Mouse (Mus musculus) thymus, adult 2 months (tissue): ENCODE results near the gene Tpbgl. TPM values are rescaled to one million over a fixed set of nuclear protein-coding genes. Genes with fewer than 3 reads are reported as not detected.

Experiments
- DNase-seq: peaks from one replicate; pipeline ENCODE4 v3.0.0; 2021
- H3K27ac ChIP-seq: fragments of 200-500 bp; 2 replicates; pipeline ENCODE4 v1.5.1; 2012; ENCODE audit warnings: low read length, control low read depth; ENCODE audit not compliant: control insufficient read depth, insufficient read depth
- H3K27me3 ChIP-seq: fragments of 200-500 bp; 2 replicates; pipeline ENCODE4 v1.6.1; 2012; ENCODE audit warnings: mild to moderate bottlenecking, low read length, moderate library complexity, mixed read lengths; ENCODE audit not compliant: control insufficient read depth, insufficient read depth
- H3K36me3 ChIP-seq: fragments of 200-500 bp; 2 replicates; pipeline ENCODE4 v1.6.1; 2012; ENCODE audit warnings: mild to moderate bottlenecking, low read length, moderate library complexity; ENCODE audit not compliant: control insufficient read depth, insufficient read depth
- H3K4me1 ChIP-seq: fragments of 200-500 bp; replicated peaks from 2 replicates; pipeline ENCODE4 v1.6.1; 2012; ENCODE audit warnings: low read length; ENCODE audit not compliant: control insufficient read depth, insufficient read depth
- H3K4me3 ChIP-seq: fragments of 200-500 bp; 2 replicates; pipeline ENCODE4 v1.5.1; 2012; ENCODE audit warnings: mild to moderate bottlenecking, low read length, control low read depth, moderate library complexity; ENCODE audit not compliant: control insufficient read depth, insufficient read depth
- CTCF ChIP-seq: fragments of 200-500 bp; IDR thresholded peaks from 2 replicates; pipeline ENCODE4 v1.5.1; 2012; ENCODE audit warnings: mild to moderate bottlenecking, control low read depth, low read length, moderate library complexity, borderline replicate concordance; ENCODE audit not compliant: control insufficient read depth, poor library complexity, insufficient read depth; ENCODE audit errors: extremely low read depth
- POLR2A ChIP-seq: fragments of 200-500 bp; IDR thresholded peaks from 2 replicates; pipeline ENCODE4 v1.6.1; 2012; ENCODE audit warnings: mild to moderate bottlenecking, low read length, control low read depth, moderate library complexity; ENCODE audit not compliant: control insufficient read depth, poor library complexity, insufficient read depth; ENCODE audit errors: extremely low read depth
- WGBS: fragments of 180-500 bp; shearing (Covaris S2); methylation state at CpG from one replicate; pipeline ENCODE4 v1.1.7; 2018; 5-methylcytosine and 5-hydroxymethylcytosine counted together
- polyA plus RNA-seq: library from polyadenylated mRNA; depleted of rRNA; stranded (reverse); fragments of >200 nt; gene quantifications from 2 replicates; pipeline ENCODE4 v1.2.3, GENCODE M21; 2012

Gene Tpbgl
- polyA plus RNA-seq, 1 experiment: 3.8 TPM

DNA sequence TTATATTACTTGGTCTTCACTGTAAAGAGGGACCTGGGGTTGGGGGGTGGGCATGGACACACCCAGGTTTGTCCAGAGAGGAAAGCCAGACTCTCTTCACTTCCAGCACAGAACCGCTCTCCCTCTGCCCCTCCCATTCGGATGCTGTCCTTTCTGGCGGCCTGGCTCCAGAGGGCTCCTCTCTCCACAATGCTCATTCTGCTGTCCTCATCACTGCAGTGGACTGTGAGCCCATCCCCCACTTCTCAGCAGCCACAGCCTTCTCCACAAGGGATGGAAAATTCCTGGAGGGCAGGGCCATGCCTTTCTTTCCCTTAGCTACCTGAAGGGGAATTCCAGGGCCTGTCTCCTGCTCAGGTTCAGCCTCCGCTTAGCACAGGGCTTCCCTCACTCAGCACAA lies 41.9 kb upstream of the Tpbgl start:
- H3K27ac ChIP-seq: no peak overlapping the region
- no peaks in the 10 kb centered on the region for H3K27me3 ChIP-seq
- 94% methylated on average over 4 of the region's 4 CpGs for WGBS
- no peak for TF ChIP-seq CTCF
- TF ChIP-seq POLR2A: no peak
- H3K4me1 ChIP-seq: no peaks in the 10 kb centered on the region; the same call in 1 of the 2 replicates
- DNase-seq: no peak
- no peaks in the 10 kb centered on the region for H3K36me3 ChIP-seq
- no peak overlapping the region for H3K4me3 ChIP-seq

DNA sequence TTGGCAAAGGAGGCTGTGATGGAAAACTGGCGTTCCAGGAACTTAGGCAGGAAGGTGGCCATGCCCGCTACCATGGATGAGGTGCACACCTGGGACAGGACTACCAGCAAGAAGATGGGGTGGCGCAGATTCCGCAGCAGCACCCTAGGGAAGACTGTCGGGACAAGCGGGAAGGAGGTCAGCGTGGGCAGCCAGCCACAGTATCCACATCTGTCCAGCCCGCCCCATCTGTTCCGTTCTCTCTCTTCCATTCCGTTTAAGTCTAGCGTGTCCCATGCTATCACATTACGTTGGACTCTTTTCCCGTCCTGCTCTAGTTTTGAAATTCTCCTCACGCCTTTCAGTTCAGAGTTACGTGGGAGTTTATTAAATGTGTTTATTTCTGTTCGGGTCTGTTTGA lies 40.2 kb upstream of the Tpbgl start:
- H3K27ac ChIP-seq: no peak overlapping the region
- H3K4me3 ChIP-seq: no peak overlapping the region
- H3K27me3 ChIP-seq: no peaks in the 10 kb centered on the region
- H3K4me1 ChIP-seq: no peaks in the 10 kb centered on the region; the same call in 1 of the 2 replicates
- TF ChIP-seq POLR2A (no peak), CTCF (no peak)
- WGBS: 94% methylated on average over 16 of the region's 16 CpGs
- no peaks in the 10 kb centered on the region for H3K36me3 ChIP-seq
- no peak for DNase-seq

DNA sequence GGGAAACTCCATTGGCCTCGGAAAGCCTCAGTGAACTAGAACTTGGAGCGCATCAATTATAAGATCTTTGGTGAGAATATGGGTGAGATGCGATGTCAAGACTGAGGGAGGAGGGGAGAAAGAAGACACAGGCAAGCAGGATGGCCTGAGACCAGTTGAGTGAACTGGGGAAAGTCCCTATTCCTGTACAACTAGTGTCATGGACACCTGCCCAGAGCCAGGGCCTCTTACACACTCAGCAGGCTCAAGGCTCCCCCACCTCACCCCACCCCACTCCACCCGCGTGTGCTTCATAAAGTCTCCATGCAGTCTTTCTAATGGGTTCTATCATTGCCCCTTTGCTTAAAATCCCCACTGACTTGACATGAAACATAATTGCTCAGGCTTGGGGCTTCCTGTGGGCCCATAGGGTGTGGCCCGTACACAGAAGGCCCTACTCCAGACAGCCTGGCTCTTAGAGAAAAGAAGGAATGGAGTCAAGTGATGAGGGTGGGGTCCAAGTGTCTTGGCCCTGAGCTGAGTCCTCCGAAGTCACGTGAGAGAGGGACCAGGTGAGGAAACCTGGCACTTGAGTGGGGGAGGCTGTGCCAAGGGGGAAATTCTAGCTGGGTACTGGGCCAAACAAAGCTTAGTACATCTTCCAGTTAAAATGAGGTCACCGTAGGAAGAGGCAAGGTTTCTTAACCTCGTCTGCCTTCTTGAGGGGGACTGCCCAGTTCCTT lies 39.0 kb upstream of the Tpbgl start:
- H3K36me3 ChIP-seq: no peaks in the 10 kb centered on the region
- no peak overlapping the region for H3K4me3 ChIP-seq
- no peak for DNase-seq
- WGBS: 88% methylated on average over 10 of the region's 10 CpGs
- H3K27ac ChIP-seq: no peak overlapping the region
- no peaks in the 10 kb centered on the region; the same call in 1 of the 2 replicates for H3K4me1 ChIP-seq
- no peaks in the 10 kb centered on the region for H3K27me3 ChIP-seq
- TF ChIP-seq CTCF (no peak), POLR2A (no peak)

DNA sequence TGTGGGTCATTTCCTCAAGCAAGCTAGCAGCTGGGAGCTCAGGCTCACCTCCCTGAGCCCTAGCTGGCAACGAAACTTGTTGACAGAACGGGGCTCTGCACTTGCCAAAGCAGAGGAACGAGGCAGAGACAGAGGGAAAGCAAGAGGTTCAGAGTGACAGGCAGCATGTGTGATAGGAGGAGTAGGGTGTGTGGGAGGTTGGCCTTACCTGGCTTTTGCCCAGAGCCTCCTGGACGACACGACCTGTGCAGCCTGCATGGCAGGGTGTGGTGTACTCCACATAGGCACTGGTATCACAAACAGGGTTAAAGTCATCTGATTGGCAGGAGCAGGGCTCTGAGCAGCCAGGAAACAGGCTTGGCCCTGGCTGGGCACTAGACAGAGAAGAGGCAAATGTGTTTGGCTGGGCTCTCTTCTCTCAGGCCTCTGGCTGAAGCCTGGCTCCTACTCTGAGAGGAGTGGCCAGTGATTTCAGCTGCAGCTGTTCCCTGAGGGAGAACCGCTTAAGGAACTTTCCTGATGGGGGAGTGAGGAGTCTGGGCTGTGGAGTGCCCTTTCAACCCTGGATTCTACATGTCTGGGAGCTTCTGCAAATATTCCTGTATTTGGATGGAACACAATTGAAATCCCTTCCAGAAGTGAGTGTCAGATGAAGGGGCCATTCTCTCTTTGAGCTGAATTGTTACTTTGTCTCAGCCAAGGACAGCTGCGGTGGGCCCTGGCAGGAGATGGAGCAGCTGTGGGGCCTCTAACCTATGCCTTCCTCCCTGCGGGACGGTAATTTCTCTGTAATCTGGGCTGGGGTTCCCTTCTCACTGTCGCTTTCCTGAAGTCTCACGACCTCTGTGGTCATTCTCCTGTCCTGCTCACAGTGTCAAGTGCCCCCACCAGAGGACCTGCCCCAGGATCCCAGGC lies 37.9 kb upstream of the Tpbgl start:
- 83% methylated on average over 11 of the region's 11 CpGs for WGBS
- no peaks in the 10 kb centered on the region; the same call in 1 of the 2 replicates for H3K4me1 ChIP-seq
- H3K36me3 ChIP-seq: no peaks in the 10 kb centered on the region
- H3K27me3 ChIP-seq: no peaks in the 10 kb centered on the region
- no peak for DNase-seq
- no peak overlapping the region for H3K4me3 ChIP-seq
- no peak overlapping the region for H3K27ac ChIP-seq
- TF ChIP-seq POLR2A (no peak), CTCF (no peak)

DNA sequence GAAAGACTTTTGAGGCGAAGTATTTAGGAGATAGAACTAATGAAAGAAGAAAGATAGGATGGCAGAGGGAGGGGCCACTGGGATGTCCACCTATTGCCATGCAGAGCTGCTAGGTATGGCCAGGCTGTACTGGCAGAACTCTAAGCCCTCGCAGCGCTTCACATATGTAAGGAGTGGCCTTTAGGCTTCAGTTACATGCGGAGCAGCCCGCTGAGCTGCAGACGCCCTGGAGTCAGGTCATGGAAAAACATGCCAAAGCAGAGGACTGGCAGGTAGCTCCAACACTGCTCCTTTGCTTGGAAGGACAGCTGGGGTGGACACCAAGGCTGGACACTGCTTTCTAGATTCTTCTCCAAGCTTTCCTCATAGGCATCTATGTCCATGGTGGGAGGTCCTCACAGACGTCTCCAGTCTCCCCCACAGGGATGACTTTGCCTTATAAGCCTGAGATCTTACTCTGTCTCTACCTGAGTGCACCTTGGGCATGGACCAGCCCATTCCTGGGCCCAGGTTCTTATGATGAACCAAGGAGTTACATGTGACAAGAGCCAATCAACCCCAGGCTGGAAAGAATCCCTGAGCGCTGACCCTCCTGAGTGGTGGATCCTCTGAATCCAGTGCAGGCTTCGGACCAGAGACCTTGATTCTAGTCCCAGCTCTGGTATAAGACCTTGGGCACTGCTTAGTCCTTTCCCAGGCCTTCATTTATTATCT lies 36.8 kb upstream of the Tpbgl start:
- TF ChIP-seq CTCF: no peak
- no peak for TF ChIP-seq POLR2A
- no peaks in the 10 kb centered on the region for H3K36me3 ChIP-seq
- 94% methylated on average over 9 of the region's 9 CpGs for WGBS
- H3K4me3 ChIP-seq: no peak overlapping the region
- no peak for DNase-seq
- no peaks in the 10 kb centered on the region for H3K27me3 ChIP-seq
- no peak overlapping the region for H3K27ac ChIP-seq
- H3K4me1 ChIP-seq: no peaks in the 10 kb centered on the region; the same call in 1 of the 2 replicates

DNA sequence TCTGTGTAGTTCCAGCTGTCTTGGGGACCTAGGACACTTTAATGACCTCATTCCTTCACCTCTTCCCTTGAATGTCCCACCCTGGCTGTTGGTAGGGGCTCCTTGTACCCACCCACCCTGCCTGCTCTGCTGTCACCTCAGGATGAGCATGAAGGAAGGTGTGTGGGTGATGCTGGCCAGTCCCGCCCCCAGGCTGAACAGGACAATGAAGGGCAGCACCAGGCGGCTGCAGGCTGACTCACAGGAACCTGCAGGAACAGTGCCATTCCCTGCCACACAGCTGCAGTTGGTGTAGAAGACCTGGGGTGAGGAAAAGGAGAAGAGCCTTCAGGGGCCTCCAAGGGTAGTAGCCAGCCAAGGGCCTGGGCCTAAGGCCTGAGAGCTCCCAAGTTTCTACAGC lies 35.4 kb upstream of the Tpbgl start:
- H3K27ac ChIP-seq: no peak overlapping the region
- TF ChIP-seq POLR2A (no peak), CTCF (no peak)
- no peak overlapping the region for H3K4me3 ChIP-seq
- no peaks in the 10 kb centered on the region for H3K36me3 ChIP-seq
- 89% methylated on average over 2 of the region's 2 CpGs for WGBS
- H3K27me3 ChIP-seq: no peaks in the 10 kb centered on the region
- H3K4me1 ChIP-seq: no peaks in the 10 kb centered on the region; the same call in 1 of the 2 replicates
- DNase-seq: no peak
